Mouse (Mus musculus) testis, adult 10 weeks (tissue): ENCODE results near the gene Rbbp8nl. TPM values are rescaled to one million over a fixed set of nuclear protein-coding genes. Genes with fewer than 3 reads are reported as not detected.

Experiments used
- polyA plus RNA-seq: library from polyadenylated mRNA; stranded (reverse); fragments of 350-450 nt; fragmentation: Illumina TruSeq; extraction: RNeasy Lipid Tissue Mini Kit (QIAGEN cat#74804); gene quantifications from one replicate; pipeline ENCODE4 v1.2.3, GENCODE M21; 2014; ENCODE audit warnings: low read depth, low replicate concordance

Gene Rbbp8nl
- polyA plus RNA-seq: not detected

GRCm38 (mm10) chr2:180289440-180290108, at the start of gene Rbbp8nl:
Gene Rbbp8nl (minus strand): TSS chr2:180289879.

DNA sequence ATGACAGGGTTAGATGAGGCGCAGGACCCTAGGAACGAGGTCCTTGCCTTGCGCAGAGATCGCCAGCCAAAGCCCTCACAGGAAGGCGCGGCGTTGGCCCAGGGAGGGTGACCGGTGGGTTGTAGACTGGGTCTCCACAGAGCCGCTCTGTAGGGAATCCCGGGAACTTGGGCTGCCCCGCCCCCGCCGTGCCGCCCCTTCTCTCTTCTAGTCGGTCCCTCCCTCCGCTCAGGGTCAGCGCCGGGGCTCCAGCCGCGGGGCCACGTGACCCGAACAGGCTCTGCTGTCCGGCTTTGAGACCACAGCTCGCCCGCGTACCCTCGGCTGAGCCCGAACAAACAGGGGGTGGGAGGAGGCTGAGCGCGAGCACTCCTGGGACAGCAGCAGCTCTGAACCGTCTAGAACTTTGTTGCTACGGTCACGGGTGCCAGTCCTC, 44.9 kb upstream of the Rbbp8nl start, which contains the start of gene Gata5:
TSS of gene Gata5 (minus strand) at position 149 of the 436 bp plus-strand sequence.

GRCm38 (mm10) chr2:180273394-180274244, 16.1 kb downstream of the Rbbp8nl start, which contains the start of gene Cables2:
Gene Cables2 (minus strand): TSS chr2:180273496.

GRCm38 (mm10) chr2:180257001-180257521, 32.6 kb downstream of the Rbbp8nl start, which contains the start of gene Rps21:
Gene Rps21 (plus strand): TSS chr2:180257377.

Other genes starting within 250 kb of the Rbbp8nl start
- gene Psma7, start 247.4 kb downstream of the Rbbp8nl start, polyA plus RNA-seq: 21.7 TPM
- gene Ss18l1, start 247.4 kb downstream of the Rbbp8nl start, polyA plus RNA-seq: 3.4 TPM
- gene Mtg2, start 219.3 kb downstream of the Rbbp8nl start, polyA plus RNA-seq: 1.1 TPM
- not detected for gene Hrh3, start 185.4 kb downstream of the Rbbp8nl start, polyA plus RNA-seq
- 29.3 TPM for gene Osbpl2, start 170.6 kb downstream of the Rbbp8nl start, polyA plus RNA-seq
- gene Adrm1, start 118.4 kb downstream of the Rbbp8nl start, polyA plus RNA-seq: 20.2 TPM
- 0.35 TPM for gene Lama5, start 64.0 kb downstream of the Rbbp8nl start, polyA plus RNA-seq
- 56.7 TPM for gene Rps21, start 32.5 kb downstream of the Rbbp8nl start, polyA plus RNA-seq
- 10.9 TPM for gene Cables2, start 16.4 kb downstream of the Rbbp8nl start, polyA plus RNA-seq
- 0.06 TPM for gene Gata5, start 44.8 kb upstream of the Rbbp8nl start, polyA plus RNA-seq
- not detected for gene Slco4a1, start 166.4 kb upstream of the Rbbp8nl start, polyA plus RNA-seq
- gene Ntsr1, start 210.1 kb upstream of the Rbbp8nl start, polyA plus RNA-seq: 0.11 TPM